Mouse (Mus musculus): Measurements from ENCODE around the gene Atox1. TPM values are rescaled to one million over a fixed set of nuclear protein-coding genes. Genes with fewer than 3 reads are reported as not detected.
A peak's percentile ranks its signal among the peaks of the same experiment; 100 is the strongest.

Atox1 gene
- polyA plus RNA-seq, 1 experiment from 2014 or later = 443 TPM

- no peak for ATAC-seq (ENCODE audit: insufficient number of reproducible peaks, insufficient read depth, low FRiP score, low TSS enrichment, low read depth)
Observed at GRCm38 (mm10) chr11:55450311-55450710, 10.7 kb downstream of the Atox1 start.

DNA sequence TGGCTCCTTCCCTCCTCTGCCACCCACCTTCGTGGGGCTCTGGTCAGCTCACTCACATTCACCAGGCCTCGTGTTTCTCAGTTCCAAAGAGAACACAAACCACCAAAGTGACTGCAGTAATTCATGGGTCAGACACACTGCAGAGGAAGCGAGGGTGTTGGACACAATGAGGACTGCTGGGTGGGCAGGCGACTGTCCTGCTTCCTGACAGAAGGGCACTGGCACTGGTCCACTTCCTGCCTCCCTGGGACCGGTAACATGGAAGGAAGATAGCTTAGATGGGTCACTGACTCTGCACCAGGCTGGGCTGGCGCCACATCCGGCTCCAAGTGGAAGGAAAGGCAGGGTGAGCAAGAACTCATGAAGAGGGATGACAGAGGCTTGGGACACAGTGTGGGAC, 11.5 kb downstream of the Atox1 start:
- H3K27me3 ChIP-seq = no peaks in the 10 kb centered on the region

More at GRCm38 (mm10) chr11:55450311-55450710, 10.7 kb downstream of the Atox1 start:
- Histone ChIP-seq H3K27me3 (no peaks in the 10 kb centered on the region), H3K4me1 (0 out of 2 replicates have a peak, but pooled peaks cover 2% of the 10 kb centered on the region), H3K27ac (no peak overlapping the region), H3K9ac (no peak overlapping the region), H3K4me2 (no peak overlapping the region), H3K36me3 (peaks cover 65% of the 10 kb centered on the region), H3K4me3 (no peak overlapping the region), H3K9me3 (no peaks in the 10 kb centered on the region)
- 82% methylated on average over 4 of the region's 4 CpGs for WGBS

GRCm38 (mm10) chr11:55446579-55446978, 14.5 kb downstream of the Atox1 start:
- Histone ChIP-seq H3K36me3 (peaks cover 38% of the 10 kb centered on the region), H3K4me3 (no peak overlapping the region), H3K4me1 (0 out of 2 replicates have a peak, but pooled peaks cover 2% of the 10 kb centered on the region), H3K9ac (peak overlapping the region; percentile 33; the same call in 1 of the 2 replicates), H3K9me3 (no peaks in the 10 kb centered on the region), H3K4me2 (no peak overlapping the region), H3K27ac (peak overlapping the region; percentile 40; the same call in 1 of the 2 replicates), H3K27me3 (no peaks in the 10 kb centered on the region)
- ATAC-seq (ENCODE audit: insufficient number of reproducible peaks, insufficient read depth, low FRiP score, low TSS enrichment, low read depth) = peak; percentile 73; the same call in 1 of the 2 replicates
- WGBS = 24% methylated on average over 4 of the region's 4 CpGs

More for the DNA sequence above, 11.5 kb downstream of the Atox1 start:
- Histone ChIP-seq H3K4me1 (0 out of 2 replicates have a peak, but pooled peaks cover 2% of the 10 kb centered on the region), H3K9me3 (no peaks in the 10 kb centered on the region), H3K27ac (no peak overlapping the region), H3K4me3 (no peak overlapping the region), H3K4me2 (no peak overlapping the region), H3K9ac (no peak overlapping the region), H3K36me3 (peaks cover 60% of the 10 kb centered on the region)
- no peak for ATAC-seq (ENCODE audit: insufficient number of reproducible peaks, insufficient read depth, low FRiP score, low TSS enrichment, low read depth)
- 78% methylated on average over 7 of the region's 7 CpGs for WGBS

GRCm38 (mm10) chr11:55444772-55445171, 16.3 kb downstream of the Atox1 start:
- no peaks in the 10 kb centered on the region for H3K9me3 ChIP-seq
- no peak overlapping the region for H3K9ac ChIP-seq
- 0% methylated on average over 1 of the region's 1 CpGs for WGBS
- no peak overlapping the region for H3K4me3 ChIP-seq
- H3K27ac ChIP-seq = no peak overlapping the region
- no peak overlapping the region for H3K4me2 ChIP-seq
- 0 out of 2 replicates have a peak, but pooled peaks cover 2% of the 10 kb centered on the region for H3K4me1 ChIP-seq
- H3K27me3 ChIP-seq = no peaks in the 10 kb centered on the region
- peaks cover 21% of the 10 kb centered on the region for H3K36me3 ChIP-seq
- ATAC-seq (ENCODE audit: insufficient number of reproducible peaks, insufficient read depth, low FRiP score, low TSS enrichment, low read depth) = no peak

GRCm38 (mm10) chr11:55439718-55440117, 21.3 kb downstream of the Atox1 start:
- H3K4me3 ChIP-seq = no peak overlapping the region
- no peaks in the 10 kb centered on the region for H3K9me3 ChIP-seq
- no peaks in the 10 kb centered on the region for H3K27me3 ChIP-seq
- no peak overlapping the region for H3K9ac ChIP-seq
- H3K4me1 ChIP-seq = no peaks in the 10 kb centered on the region
- H3K36me3 ChIP-seq = no peaks in the 10 kb centered on the region
- no peak overlapping the region for H3K4me2 ChIP-seq
- H3K27ac ChIP-seq = no peak overlapping the region
- ATAC-seq (ENCODE audit: insufficient number of reproducible peaks, insufficient read depth, low FRiP score, low TSS enrichment, low read depth) = no peak
- 47% methylated on average over 5 of the region's 5 CpGs for WGBS

- Histone ChIP-seq H3K27ac (no peak overlapping the region), H3K4me3 (no peak overlapping the region), H3K9me3 (no peaks in the 10 kb centered on the region), H3K27me3 (no peaks in the 10 kb centered on the region), H3K36me3 (no peaks in the 10 kb centered on the region), H3K4me2 (no peak overlapping the region), H3K9ac (0 out of 2 replicates have a peak overlapping the region, but pooled peaks have one; percentile 36), H3K4me1 (peaks cover 2% of the 10 kb centered on the region; the same call in 1 of the 2 replicates)
- 57% methylated on average over 4 of the region's 4 CpGs for WGBS
- ATAC-seq (ENCODE audit: insufficient number of reproducible peaks, insufficient read depth, low FRiP score, low TSS enrichment, low read depth) = no peak
Observed at GRCm38 (mm10) chr11:55438031-55438430, 23.0 kb downstream of the Atox1 start.

GRCm38 (mm10) chr11:55436089-55436488, 24.9 kb downstream of the Atox1 start:
- H3K9me3 ChIP-seq = no peaks in the 10 kb centered on the region
- H3K4me3 ChIP-seq = no peak overlapping the region
- no peak overlapping the region for H3K27ac ChIP-seq
- no peaks in the 10 kb centered on the region for H3K27me3 ChIP-seq
- no peak for ATAC-seq (ENCODE audit: insufficient number of reproducible peaks, insufficient read depth, low FRiP score, low TSS enrichment, low read depth)
- no peaks in the 10 kb centered on the region for H3K36me3 ChIP-seq
- 86% methylated on average over 6 of the region's 6 CpGs for WGBS
- H3K9ac ChIP-seq = no peak overlapping the region
- H3K4me2 ChIP-seq = no peak overlapping the region
- peaks cover 4% of the 10 kb centered on the region; the same call in 1 of the 2 replicates for H3K4me1 ChIP-seq

DNA sequence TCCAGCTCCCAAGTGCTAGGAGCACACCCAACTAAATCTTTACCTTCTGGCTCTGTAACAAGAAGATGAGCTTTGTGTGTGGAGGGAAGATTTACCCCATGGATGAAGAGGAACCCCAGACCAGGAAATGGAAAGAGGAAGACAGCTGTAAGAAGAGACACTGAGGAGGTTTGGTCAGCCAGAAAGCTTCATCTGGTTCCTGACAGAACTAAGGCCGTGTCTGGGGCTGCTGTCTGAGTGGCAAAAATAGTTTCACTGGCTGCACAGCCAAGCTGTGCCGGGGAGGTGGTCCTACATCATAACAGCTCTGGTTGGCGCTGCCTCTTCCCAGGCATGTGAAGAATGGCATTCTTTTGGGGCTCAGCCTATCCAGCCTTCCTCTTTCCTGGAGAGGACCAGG, 28.1 kb downstream of the Atox1 start:
- no peak overlapping the region for H3K9ac ChIP-seq
- no peak overlapping the region for H3K4me2 ChIP-seq
- WGBS = 50% methylated on average over 3 of the region's 3 CpGs
- H3K36me3 ChIP-seq = no peaks in the 10 kb centered on the region
- H3K27ac ChIP-seq = peak overlapping the region; percentile 48; the same call in 1 of the 2 replicates
- no peak for ATAC-seq (ENCODE audit: insufficient number of reproducible peaks, insufficient read depth, low FRiP score, low TSS enrichment, low read depth)
- H3K9me3 ChIP-seq = no peaks in the 10 kb centered on the region
- H3K27me3 ChIP-seq = no peaks in the 10 kb centered on the region
- no peak overlapping the region for H3K4me3 ChIP-seq
- peaks cover 14% of the 10 kb centered on the region for H3K4me1 ChIP-seq

- ATAC-seq (ENCODE audit: insufficient number of reproducible peaks, insufficient read depth, low FRiP score, low TSS enrichment, low read depth) = no peak
- H3K27me3 ChIP-seq = no peaks in the 10 kb centered on the region
- no peak overlapping the region for H3K4me2 ChIP-seq
- no peaks in the 10 kb centered on the region for H3K36me3 ChIP-seq
- H3K27ac ChIP-seq = no peak overlapping the region
- H3K4me3 ChIP-seq = no peak overlapping the region
- peaks cover 24% of the 10 kb centered on the region for H3K4me1 ChIP-seq
- no peak overlapping the region for H3K9ac ChIP-seq
- no peaks in the 10 kb centered on the region for H3K9me3 ChIP-seq
- 95% methylated on average over 2 of the region's 2 CpGs for WGBS
Observed at GRCm38 (mm10) chr11:55429973-55430372, 31.1 kb downstream of the Atox1 start.

- Histone ChIP-seq H3K4me2 (peak overlapping the region; percentile 33), H3K9me3 (no peaks in the 10 kb centered on the region), H3K36me3 (no peaks in the 10 kb centered on the region), H3K9ac (peak overlapping the region; percentile 32; the same call in 1 of the 2 replicates), H3K27ac (peak overlapping the region; percentile 90), H3K27me3 (no peaks in the 10 kb centered on the region), H3K4me3 (no peak overlapping the region), H3K4me1 (peaks cover 40% of the 10 kb centered on the region)
- 26% methylated on average over 16 of the region's 16 CpGs for WGBS
- ATAC-seq (ENCODE audit: insufficient number of reproducible peaks, insufficient read depth, low FRiP score, low TSS enrichment, low read depth) = peak; percentile 78
Observed at GRCm38 (mm10) chr11:55428186-55429012, 32.6 kb downstream of the Atox1 start.

DNA sequence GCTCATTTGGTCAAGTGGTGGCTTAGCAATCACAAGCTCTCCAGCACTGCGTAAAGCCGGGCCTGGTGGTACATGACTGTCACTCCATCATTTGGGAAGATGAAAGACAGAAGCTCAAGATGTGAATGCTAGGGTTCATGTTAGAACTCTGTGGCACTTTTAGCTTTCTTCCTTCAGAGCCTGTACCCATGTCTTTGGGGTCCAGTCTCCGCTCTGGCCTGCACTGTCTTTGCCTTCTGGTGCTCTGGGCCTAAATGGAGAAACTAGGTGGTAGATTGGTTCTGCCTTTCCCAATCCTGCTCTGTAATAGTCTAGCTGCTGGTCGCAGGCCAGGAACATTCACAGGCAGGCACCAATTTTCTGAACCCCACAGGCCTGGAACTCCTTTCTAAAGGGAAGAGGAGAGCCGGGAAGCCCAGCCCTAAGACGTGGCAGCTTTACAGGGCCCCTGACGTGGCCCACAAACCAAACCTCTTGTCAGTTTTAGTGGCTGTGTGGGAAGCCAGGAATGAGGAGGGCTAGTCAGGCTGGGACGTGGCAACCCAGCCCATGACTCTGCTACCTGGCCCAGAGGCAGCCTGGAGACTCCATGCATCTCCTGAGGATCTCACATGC, 36.2 kb downstream of the Atox1 start:
- Histone ChIP-seq H3K9ac (peak overlapping the region; percentile 52), H3K27ac (peak overlapping the region; percentile 80), H3K4me2 (no peak overlapping the region), H3K27me3 (no peaks in the 10 kb centered on the region), H3K4me1 (peaks cover 52% of the 10 kb centered on the region), H3K4me3 (no peak overlapping the region), H3K36me3 (no peaks in the 10 kb centered on the region), H3K9me3 (no peaks in the 10 kb centered on the region)
- WGBS = 68% methylated on average over 8 of the region's 8 CpGs
- ATAC-seq (ENCODE audit: insufficient number of reproducible peaks, insufficient read depth, low FRiP score, low TSS enrichment, low read depth) = no peak

All from embryonic facial prominence, embryonic 13.5 days (tissue).